Mouse (Mus musculus) heart, postnatal 36 days (tissue): Measurements from ENCODE around the gene Atxn1. TPM values are rescaled to one million over a fixed set of nuclear protein-coding genes. Genes with fewer than 3 reads are reported as not detected.

ENCODE experiments used
- DNase-seq, 2 experiments: peaks; one replicate each; pipeline ENCODE4 v3.0.0; 2021 to 2022
- intact Hi-C: fragments of 180-260 bp; cut with DNase I; formaldehyde crosslinking; loops from one replicate; pipeline ENCODE4 v1.15.1; 2025
- total RNA-seq, 2 experiments: library from RNA; stranded (reverse); gene quantifications; 2 replicates each; pipeline ENCODE4 v1.2.3; 2021

Gene Atxn1
- total RNA-seq, result 10 to 100 TPM; 33.0 to 35.0 TPM

GRCm38 (mm10) chr13:45964853-45965593 is at the start of gene Atxn1:
Gene Atxn1, minus strand, starts transcription at chr13:45965008.
- DNase-seq, result peak; percentile 80 to 87
- intact Hi-C loops, result loop anchor here (5.0 kb wide), 7 partner anchors 143 to 353 kb away; no protein-coding TSS in a partner anchor

GRCm38 (mm10) chr13:46011232-46011631 is 46.4 kb upstream of the Atxn1 start:
- DNase-seq, result no peak
- intact Hi-C loops, result no loop called here

GRCm38 (mm10) chr13:46010075-46010474 is 45.3 kb upstream of the Atxn1 start:
- intact Hi-C loops, result no loop called here
- no peak for DNase-seq

- DNase-seq, result peak in 1 of 2 experiments; percentile 14
- intact Hi-C loops, result no loop called here
Observed at GRCm38 (mm10) chr13:46008831-46009666, 44.2 kb upstream of the Atxn1 start.

GRCm38 (mm10) chr13:46006211-46007102 is 41.6 kb upstream of the Atxn1 start:
- intact Hi-C loops, result no loop called here
- peak; percentile 40 to 46 for DNase-seq

- intact Hi-C loops, result no loop called here
- no peak for DNase-seq
Observed at GRCm38 (mm10) chr13:46005656-46006055, 40.8 kb upstream of the Atxn1 start.

GRCm38 (mm10) chr13:46001356-46001755 is 36.5 kb upstream of the Atxn1 start:
- DNase-seq, result no peak
- intact Hi-C loops, result no loop called here

- no peak for DNase-seq
- intact Hi-C loops, result no loop called here
Observed at GRCm38 (mm10) chr13:45992953-45993352, 28.1 kb upstream of the Atxn1 start.

GRCm38 (mm10) chr13:45990486-45990885 is 25.7 kb upstream of the Atxn1 start:
- DNase-seq, result no peak
- intact Hi-C loops, result no loop called here

- DNase-seq, result no peak
- intact Hi-C loops, result no loop called here
Observed at GRCm38 (mm10) chr13:45979246-45979645, 14.4 kb upstream of the Atxn1 start.

- DNase-seq, result peak; percentile 49 to 57
- intact Hi-C loops, result no loop called here
Observed at GRCm38 (mm10) chr13:45976894-45977293, 12.1 kb upstream of the Atxn1 start.

- DNase-seq, result no peak
Observed at GRCm38 (mm10) chr13:45974651-45975050, 9.8 kb upstream of the Atxn1 start.

GRCm38 (mm10) chr13:45973972-45974490 is 9.2 kb upstream of the Atxn1 start:
- DNase-seq, result no peak
- intact Hi-C loops, result loop anchor here (5.0 kb wide), 1 partner anchor 402 kb away; no protein-coding TSS in a partner anchor

More at GRCm38 (mm10) chr13:45974651-45975050, 9.8 kb upstream of the Atxn1 start:
- intact Hi-C loops, result loop anchor here (5.0 kb wide), 1 partner anchor 402 kb away; no protein-coding TSS in a partner anchor

GRCm38 (mm10) chr13:45970920-45971536 is 6.2 kb upstream of the Atxn1 start:
- intact Hi-C loops, result loop anchor here (5.0 kb wide), 1 partner anchor 399 kb away; no protein-coding TSS in a partner anchor
- no peak for DNase-seq

- intact Hi-C loops, result loop anchor here (5.0 kb wide), 6 partner anchors 161 to 356 kb away; no protein-coding TSS in a partner anchor
- no peak for DNase-seq
Observed at GRCm38 (mm10) chr13:45968206-45968605, 3.4 kb upstream of the Atxn1 start.

- DNase-seq, result no peak
- intact Hi-C loops, result loop anchor here (5.0 kb wide), 6 partner anchors 160 to 355 kb away; no protein-coding TSS in a partner anchor
Observed at GRCm38 (mm10) chr13:45967371-45967770, 2.6 kb upstream of the Atxn1 start.

GRCm38 (mm10) chr13:45966586-45966985 is 1.8 kb upstream of the Atxn1 start:
- intact Hi-C loops, result loop anchor here (5.0 kb wide), 6 partner anchors 159 to 354 kb away; no protein-coding TSS in a partner anchor
- peak in 1 of 2 experiments; percentile 31 for DNase-seq

- no peak for DNase-seq
- intact Hi-C loops, result loop anchor here (5.0 kb wide), 6 partner anchors 159 to 354 kb away; no protein-coding TSS in a partner anchor
Observed at GRCm38 (mm10) chr13:45965594-45966432, 1.0 kb upstream of the Atxn1 start.
